ENCODE assay signal across 9 mouse cellular contexts in the genomic region with DNA sequence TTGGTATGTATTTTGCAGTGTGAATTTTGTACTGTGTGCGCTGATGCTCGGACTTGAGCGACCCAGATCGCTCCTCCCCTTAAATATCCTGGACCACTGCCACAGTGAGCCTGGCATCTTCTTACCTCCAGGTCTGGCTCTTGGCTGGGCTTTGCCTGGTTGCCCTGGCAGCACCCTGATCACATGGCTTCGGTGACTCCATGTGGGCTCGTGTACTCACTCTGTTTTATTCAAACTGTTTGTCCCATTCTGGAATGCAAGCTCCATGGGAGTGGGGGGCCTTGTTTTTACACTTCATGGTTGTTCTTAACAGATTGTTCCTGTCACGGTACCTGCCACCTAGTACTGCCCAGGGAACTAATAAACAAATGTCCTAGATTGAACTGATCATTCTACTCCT. TPM values are rescaled to one million over a fixed set of nuclear protein-coding genes. Genes with fewer than 3 reads are reported as not detected.
DNase-seq lines count a peak whose midpoint lies in the region; ATAC-seq lines count a peak whose summit lies in the region.
"Had no signal": no experiment of that assay in that cellular context is flagged by ENCODE, and none has a peak within 500 bp of the region (broad histone marks: within the 10 kb centered on the region; RNA-seq: fewer than 3 reads in every experiment).

No protein-coding gene starts in this region.

- 53% methylated on average over 7 of the region's 7 CpGs for WGBS in stomach, embryonic 16.5 days
- 79% methylated on average over 7 of the region's 7 CpGs for WGBS in forebrain, embryonic 12.5 days
- WGBS in forebrain, embryonic 13.5 days, result 77% methylated on average over 7 of the region's 7 CpGs

- H3K9ac ChIP-seq in stomach, embryonic 16.5 days (ENCODE audit: low read length), result no peak overlapping the region
- H3K9ac ChIP-seq in forebrain, embryonic 12.5 days, result no peak overlapping the region
- no peak overlapping the region for H3K9ac ChIP-seq in forebrain, embryonic 13.5 days
- H3K9ac ChIP-seq: hindbrain, embryonic 15.5 days had no signal

- H3K4me3 ChIP-seq in stomach, embryonic 16.5 days (replicated peaks; ENCODE audit: low read length), result no peak overlapping the region
- H3K4me3 ChIP-seq in forebrain, embryonic 12.5 days (replicated peaks), result no peak overlapping the region
- no peak overlapping the region for H3K4me3 ChIP-seq in forebrain, embryonic 13.5 days
- H3K4me3 ChIP-seq: hindbrain, embryonic 15.5 days had no signal

- no peak for ATAC-seq in stomach, embryonic 16.5 days (ENCODE audit: insufficient read depth, low FRiP score)
- no peak for ATAC-seq in forebrain, embryonic 12.5 days (ENCODE audit: low FRiP score)
- no peak for ATAC-seq in forebrain, embryonic 13.5 days

- H3K27me3 ChIP-seq in stomach, embryonic 16.5 days (ENCODE audit: control insufficient read depth, insufficient read depth, low read length), result no peaks in the 10 kb centered on the region
- H3K27me3 ChIP-seq in forebrain, embryonic 12.5 days, result peaks cover 68% of the 10 kb centered on the region
- H3K27me3 ChIP-seq in forebrain, embryonic 13.5 days, result peaks cover 64% of the 10 kb centered on the region
- H3K27me3 ChIP-seq: hindbrain, embryonic 15.5 days had no signal

- no peak overlapping the region for H3K4me2 ChIP-seq in stomach, embryonic 16.5 days (ENCODE audit: low read depth, low read length)
- no peak overlapping the region for H3K4me2 ChIP-seq in forebrain, embryonic 12.5 days
- H3K4me2 ChIP-seq in forebrain, embryonic 13.5 days, result no peak overlapping the region
- H3K4me2 ChIP-seq: hindbrain, embryonic 15.5 days had no signal

- no peaks in the 10 kb centered on the region for H3K9me3 ChIP-seq in stomach, embryonic 16.5 days (replicated peaks; ENCODE audit: control insufficient read depth, low read length)
- no peaks in the 10 kb centered on the region for H3K9me3 ChIP-seq in forebrain, embryonic 12.5 days
- no peaks in the 10 kb centered on the region for H3K9me3 ChIP-seq in forebrain, embryonic 13.5 days (replicated peaks)
- H3K9me3 ChIP-seq: hindbrain, embryonic 15.5 days had no signal

- DNase-seq in adrenal gland, adult (ENCODE audit: inconsistent age in 2 of 2, low spot score in 1 of 2), result peak; percentile 78 to 92
- no peak for DNase-seq in adrenal gland, postnatal 4 days (ENCODE audit: low spot score in 2 of 2)
- DNase-seq in lung, postnatal 36 days, result peak; percentile 63
- DNase-seq in lung, postnatal 10 days, result no peak
- DNase-seq in gastrocnemius, postnatal 25 days, result peak; percentile 76

- peak overlapping the region; percentile 64; the same call in 1 of the 2 replicates for H3K27ac ChIP-seq in stomach, embryonic 16.5 days (ENCODE audit: low read length)
- no peak overlapping the region for H3K27ac ChIP-seq in forebrain, embryonic 12.5 days
- no peak overlapping the region for H3K27ac ChIP-seq in forebrain, embryonic 13.5 days
- H3K27ac ChIP-seq: hindbrain, embryonic 15.5 days had no signal

- no peaks in the 10 kb centered on the region for H3K36me3 ChIP-seq in stomach, embryonic 16.5 days (ENCODE audit: control insufficient read depth, insufficient read depth, low read length)
- no peaks in the 10 kb centered on the region for H3K36me3 ChIP-seq in forebrain, embryonic 12.5 days (replicated peaks)
- no peaks in the 10 kb centered on the region for H3K36me3 ChIP-seq in forebrain, embryonic 13.5 days (ENCODE audit: poor library complexity, severe bottlenecking)
- H3K36me3 ChIP-seq: hindbrain, embryonic 15.5 days had no signal

- H3K4me1 ChIP-seq in stomach, embryonic 16.5 days (ENCODE audit: control insufficient read depth, insufficient read depth, low read length), result peaks cover 24% of the 10 kb centered on the region
- peaks cover 18% of the 10 kb centered on the region for H3K4me1 ChIP-seq in forebrain, embryonic 12.5 days
- H3K4me1 ChIP-seq in forebrain, embryonic 13.5 days, result peaks cover 16% of the 10 kb centered on the region

RNA-seq across cellular contexts. Expression of a gene that starts 1.3 kb away (rescaled TPM):
- total RNA-seq in adrenal gland, postnatal 4 days (2021), result 10 to 100 TPM; 13.2 to 16.8 TPM
- total RNA-seq in gastrocnemius, postnatal 25 days (2021), result 10 to 100 TPM; 10.4 TPM
- 7.8 and 8.1 TPM in 2 replicates for polyA plus RNA-seq in stomach, embryonic 16.5 days (2015; fragmentation: Nextera tagmentation; extraction: Ambion mirVana)
- 12.1 and 12.6 TPM in 2 replicates for polyA plus RNA-seq in forebrain, embryonic 12.5 days (2016; fragmentation: Nextera tagmentation; extraction: Ambion mirVana)
- polyA plus RNA-seq in forebrain, embryonic 13.5 days (2015; fragmentation: Nextera tagmentation; extraction: Ambion mirVana), result 13.8 and 15.5 TPM in 2 replicates

RNA-seq across cellular contexts. Expression of a gene that starts 37.5 kb away (rescaled TPM):
- total RNA-seq in adrenal gland, postnatal 4 days (2021), result 10 to 100 TPM; 41.2 to 48.6 TPM
- 10 to 100 TPM; 36.2 to 38.1 TPM for total RNA-seq in gastrocnemius, postnatal 25 days (2021)
- 19.7 and 20.1 TPM in 2 replicates for polyA plus RNA-seq in stomach, embryonic 16.5 days (2015; fragmentation: Nextera tagmentation; extraction: Ambion mirVana)
- 39.4 and 41.0 TPM in 2 replicates for polyA plus RNA-seq in forebrain, embryonic 12.5 days (2016; fragmentation: Nextera tagmentation; extraction: Ambion mirVana)
- 31.0 and 34.6 TPM in 2 replicates for polyA plus RNA-seq in forebrain, embryonic 13.5 days (2015; fragmentation: Nextera tagmentation; extraction: Ambion mirVana)

Comparison
In these comparisons a context has a peak if more than half of its experiments do, and no peak if none do; other contexts are left out.
1. DNase-seq: peak in adrenal gland, adult (2 of 2), lung, postnatal 36 days (single experiment) and gastrocnemius, postnatal 25 days (single experiment); none in adrenal gland, postnatal 4 days (0 of 2) and lung, postnatal 10 days (single experiment).